Mouse (Mus musculus) forebrain, embryonic 11.5 days (tissue): ENCODE data around the gene Anapc13. TPM values are rescaled to one million over a fixed set of nuclear protein-coding genes. Genes with fewer than 3 reads are reported as not detected.

ENCODE experiments used
- ATAC-seq: fragments of 200-750 bp; cut with Nextera tagmentation; replicated peaks from 2 replicates; pipeline ENCODE4 v1.8.0; 2017; ENCODE audit warnings: moderate TSS enrichment; ENCODE audit not compliant: low FRiP score
- DNase-seq: peaks from one replicate; pipeline ENCODE4 v3.0.0-alpha.2; 2017; ENCODE audit warnings: low spot score
- H3K27ac ChIP-seq: fragments of 300-500 bp; sonication (generic); 2 replicates; pipeline ENCODE4 v1.5.1; 2014; ENCODE audit warnings: low read depth, low read length
- H3K27me3 ChIP-seq: fragments of 300-500 bp; sonication (generic); 2 replicates; pipeline ENCODE4 v1.6.1; 2014; ENCODE audit warnings: mild to moderate bottlenecking, low read length, mixed read lengths; ENCODE audit not compliant: control insufficient read depth, insufficient read depth
- H3K36me3 ChIP-seq: fragments of 300-500 bp; sonication (generic); 2 replicates; pipeline ENCODE4 v1.6.1; 2014; ENCODE audit warnings: mild to moderate bottlenecking, low read length, moderate library complexity, mixed read lengths; ENCODE audit not compliant: control insufficient read depth, insufficient read depth
- H3K4me1 ChIP-seq: fragments of 300-500 bp; sonication (generic); replicated peaks from 2 replicates; pipeline ENCODE4 v1.6.1; 2014; ENCODE audit warnings: low read length, mixed read lengths; ENCODE audit not compliant: control insufficient read depth, insufficient read depth
- H3K4me2 ChIP-seq: fragments of 300-500 bp; sonication (generic); 2 replicates; pipeline ENCODE4 v1.6.1; 2014; ENCODE audit warnings: low read depth, mild to moderate bottlenecking, low read length, moderate library complexity, mixed read lengths; ENCODE audit not compliant: severe bottlenecking
- H3K4me3 ChIP-seq: fragments of 300-500 bp; sonication (generic); 2 replicates; pipeline ENCODE4 v1.5.1; 2014; ENCODE audit warnings: low read depth, low read length
- H3K9ac ChIP-seq: fragments of 300-500 bp; sonication (generic); 2 replicates; pipeline ENCODE4 v1.6.1; 2014; ENCODE audit warnings: low read length
- H3K9me3 ChIP-seq: fragments of 300-500 bp; sonication (generic); 2 replicates; pipeline ENCODE4 v1.6.1; 2016; ENCODE audit warnings: low read length, mixed read lengths; ENCODE audit not compliant: control insufficient read depth
- WGBS: fragments of 180-500 bp; shearing (Covaris S2); extraction: QIAGEN DNeasy Blood & Tissue Kit; methylation state at CpG from one replicate; pipeline ENCODE4 v1.1.7; 2014; 5-methylcytosine and 5-hydroxymethylcytosine counted together
- polyA plus RNA-seq: library from polyadenylated mRNA; unstranded; fragments of >200 nt; fragmentation: Nextera tagmentation; extraction: Ambion mirVana; gene quantifications from 2 replicates; pipeline ENCODE4 v1.2.1, GENCODE M21; 2014

The Anapc13 gene
- polyA plus RNA-seq, 1 experiment from 2014 or later: 166 TPM

DNA sequence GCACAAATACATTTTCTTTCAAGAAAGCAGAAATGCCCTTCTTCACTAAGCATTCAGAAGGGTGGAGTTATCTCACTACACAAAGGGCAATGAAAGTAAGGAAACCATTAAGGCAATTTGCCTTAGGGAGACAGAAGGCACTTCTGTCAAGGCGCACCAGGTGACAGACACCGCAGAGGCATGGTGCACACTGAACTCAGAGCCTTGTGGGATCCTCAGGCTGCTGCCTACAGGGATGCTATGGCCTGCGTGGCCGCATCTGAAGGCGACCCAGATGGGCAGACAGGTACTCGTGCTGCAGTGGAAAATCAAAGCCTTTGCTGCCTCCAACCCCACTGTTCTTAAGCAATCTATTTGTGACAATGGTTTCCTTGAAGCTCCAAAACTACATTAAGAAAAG lies 20.9 kb upstream of the Anapc13 start:
- no peak overlapping the region for H3K9ac ChIP-seq
- peak; percentile 41 for DNase-seq
- 82% methylated on average over 6 of the region's 6 CpGs for WGBS
- no peak overlapping the region for H3K4me2 ChIP-seq
- no peaks in the 10 kb centered on the region for H3K4me1 ChIP-seq
- H3K36me3 ChIP-seq: peaks cover 2% of the 10 kb centered on the region; the same call in 1 of the 2 replicates
- H3K27me3 ChIP-seq: no peaks in the 10 kb centered on the region
- no peak overlapping the region for H3K27ac ChIP-seq
- H3K4me3 ChIP-seq: no peak overlapping the region
- H3K9me3 ChIP-seq: no peaks in the 10 kb centered on the region
- ATAC-seq: no peak

DNA sequence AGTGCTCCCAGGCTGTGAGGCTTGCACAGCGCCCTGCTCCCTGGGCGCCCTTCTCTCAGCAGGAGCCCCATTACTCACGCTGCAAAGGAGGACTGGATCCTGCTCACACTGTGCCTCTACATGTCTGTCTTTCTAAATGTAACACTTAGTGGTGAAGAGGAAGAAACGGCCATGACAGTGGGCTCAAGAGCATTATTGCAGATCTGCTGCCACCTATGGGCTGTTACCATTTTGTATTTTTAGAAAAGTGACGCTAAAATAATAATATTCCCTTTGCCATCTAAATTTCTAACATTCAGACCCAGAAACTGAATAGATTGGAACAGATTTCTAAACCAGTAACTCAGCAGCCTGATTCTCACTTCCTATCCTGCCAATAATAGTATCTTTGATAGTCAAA lies 18.6 kb upstream of the Anapc13 start:
- Histone ChIP-seq H3K4me1 (no peaks in the 10 kb centered on the region), H3K9me3 (no peaks in the 10 kb centered on the region), H3K27ac (no peak overlapping the region), H3K27me3 (no peaks in the 10 kb centered on the region), H3K36me3 (peaks cover 2% of the 10 kb centered on the region; the same call in 1 of the 2 replicates), H3K4me3 (no peak overlapping the region), H3K4me2 (no peak overlapping the region), H3K9ac (no peak overlapping the region)
- ATAC-seq (no peak), DNase-seq (peak; percentile 45)
- 68% methylated on average over 5 of the region's 5 CpGs for WGBS

DNA sequence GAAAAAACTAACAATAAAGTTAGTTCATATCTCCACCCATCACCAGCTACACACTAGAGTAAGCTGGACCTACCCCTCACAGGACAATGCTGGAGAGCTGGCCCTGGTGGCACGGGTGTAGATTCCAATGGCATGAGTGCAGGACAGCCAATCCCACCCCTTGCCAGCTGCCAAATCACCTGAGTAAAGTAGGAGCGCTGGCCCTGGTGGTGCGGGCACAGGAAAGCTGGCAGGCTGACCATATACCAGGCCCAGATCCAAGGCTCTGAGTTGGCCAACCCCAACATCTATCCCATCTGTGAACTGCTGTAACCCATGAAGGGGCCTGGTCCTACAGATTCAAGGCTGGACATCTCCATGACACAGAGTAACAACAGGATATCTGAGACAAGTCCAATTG lies 16.9 kb upstream of the Anapc13 start:
- H3K27me3 ChIP-seq: no peaks in the 10 kb centered on the region
- WGBS: 96% methylated on average over 3 of the region's 3 CpGs
- H3K4me1 ChIP-seq: no peaks in the 10 kb centered on the region
- no peak overlapping the region for H3K27ac ChIP-seq
- peak; percentile 31 for DNase-seq
- no peak overlapping the region for H3K4me3 ChIP-seq
- no peaks in the 10 kb centered on the region for H3K9me3 ChIP-seq
- no peak for ATAC-seq
- H3K9ac ChIP-seq: no peak overlapping the region
- peaks cover 2% of the 10 kb centered on the region; the same call in 1 of the 2 replicates for H3K36me3 ChIP-seq
- no peak overlapping the region for H3K4me2 ChIP-seq

DNA sequence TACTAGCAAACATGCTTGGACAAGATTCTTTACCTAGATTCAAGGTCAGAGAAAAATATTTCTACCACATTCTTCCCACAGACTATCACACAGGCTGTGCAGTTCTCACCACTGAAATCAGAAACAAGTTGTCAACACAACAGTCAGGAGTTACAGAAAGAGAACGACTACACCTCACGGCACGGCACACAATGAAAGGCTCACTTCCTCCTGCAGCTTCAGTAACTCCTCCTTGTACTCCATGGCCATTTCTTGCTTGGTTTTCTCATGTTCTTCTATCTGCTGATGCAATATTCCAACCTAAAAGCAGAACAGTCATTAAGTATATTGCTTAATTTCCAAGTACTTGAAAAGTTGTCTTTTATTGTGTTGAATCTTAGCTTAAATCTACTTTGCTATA lies 11.0 kb upstream of the Anapc13 start:
- no peak overlapping the region for H3K4me3 ChIP-seq
- WGBS: 94% methylated on average over 3 of the region's 3 CpGs

DNA sequence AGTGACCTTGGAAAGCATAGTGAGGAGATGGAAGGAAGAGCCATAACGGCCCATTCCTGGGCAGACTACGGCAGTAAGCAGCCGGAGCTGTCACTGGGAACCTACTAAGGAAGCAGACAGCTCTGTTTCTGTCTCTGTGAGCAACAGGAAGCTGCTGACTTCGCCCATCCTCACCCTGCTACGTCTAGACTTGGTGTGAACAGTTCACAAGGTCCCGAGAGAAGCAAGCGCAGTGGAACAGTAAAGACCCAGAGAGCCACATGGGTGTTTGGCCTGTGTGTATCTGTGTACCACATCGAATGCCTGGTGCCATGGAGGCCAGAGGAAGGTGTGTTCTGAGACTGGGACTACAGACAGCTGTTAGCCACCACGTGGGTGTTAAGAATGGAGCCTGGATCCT lies 9.8 kb upstream of the Anapc13 start:
- Histone ChIP-seq H3K27ac (no peak overlapping the region), H3K36me3 (no peaks in the 10 kb centered on the region), H3K4me2 (no peak overlapping the region), H3K4me3 (no peak overlapping the region), H3K9me3 (no peaks in the 10 kb centered on the region), H3K4me1 (no peaks in the 10 kb centered on the region), H3K27me3 (no peaks in the 10 kb centered on the region), H3K9ac (no peak overlapping the region)
- peak; percentile 28 for DNase-seq
- ATAC-seq: no peak
- 84% methylated on average over 9 of the region's 9 CpGs for WGBS

More for the DNA sequence above, 11.0 kb upstream of the Anapc13 start:
- Histone ChIP-seq H3K36me3 (no peaks in the 10 kb centered on the region), H3K27ac (no peak overlapping the region), H3K9ac (no peak overlapping the region), H3K27me3 (no peaks in the 10 kb centered on the region), H3K9me3 (no peaks in the 10 kb centered on the region), H3K4me1 (no peaks in the 10 kb centered on the region), H3K4me2 (no peak overlapping the region)
- ATAC-seq (no peak), DNase-seq (no peak)

DNA sequence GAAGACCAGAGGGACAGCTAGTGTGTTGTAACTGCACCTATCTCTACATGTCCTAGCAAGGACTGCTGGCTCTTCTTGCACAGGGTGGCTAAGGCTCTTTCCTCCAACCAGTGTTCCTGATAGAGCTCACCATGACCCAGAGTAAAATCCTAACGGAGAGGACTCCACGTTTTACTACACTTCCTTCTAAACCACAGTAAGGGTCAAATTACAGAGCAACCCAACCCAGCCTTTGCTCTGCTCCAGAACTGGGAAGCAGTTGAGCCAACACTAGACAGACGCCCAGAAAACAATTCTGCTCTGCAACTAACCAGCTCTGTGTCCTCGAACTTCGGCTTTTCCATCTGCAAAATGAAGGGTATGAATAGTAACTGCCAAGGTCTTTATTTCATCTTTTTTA lies 4.7 kb upstream of the Anapc13 start:
- Histone ChIP-seq H3K36me3 (no peaks in the 10 kb centered on the region), H3K4me1 (no peaks in the 10 kb centered on the region; the same call in 1 of the 2 replicates), H3K27me3 (no peaks in the 10 kb centered on the region), H3K9me3 (no peaks in the 10 kb centered on the region), H3K9ac (no peak overlapping the region), H3K4me2 (no peak overlapping the region), H3K4me3 (no peak overlapping the region), H3K27ac (no peak overlapping the region)
- DNase-seq: peak; percentile 16
- ATAC-seq: no peak
- WGBS: 71% methylated on average over 5 of the region's 5 CpGs

DNA sequence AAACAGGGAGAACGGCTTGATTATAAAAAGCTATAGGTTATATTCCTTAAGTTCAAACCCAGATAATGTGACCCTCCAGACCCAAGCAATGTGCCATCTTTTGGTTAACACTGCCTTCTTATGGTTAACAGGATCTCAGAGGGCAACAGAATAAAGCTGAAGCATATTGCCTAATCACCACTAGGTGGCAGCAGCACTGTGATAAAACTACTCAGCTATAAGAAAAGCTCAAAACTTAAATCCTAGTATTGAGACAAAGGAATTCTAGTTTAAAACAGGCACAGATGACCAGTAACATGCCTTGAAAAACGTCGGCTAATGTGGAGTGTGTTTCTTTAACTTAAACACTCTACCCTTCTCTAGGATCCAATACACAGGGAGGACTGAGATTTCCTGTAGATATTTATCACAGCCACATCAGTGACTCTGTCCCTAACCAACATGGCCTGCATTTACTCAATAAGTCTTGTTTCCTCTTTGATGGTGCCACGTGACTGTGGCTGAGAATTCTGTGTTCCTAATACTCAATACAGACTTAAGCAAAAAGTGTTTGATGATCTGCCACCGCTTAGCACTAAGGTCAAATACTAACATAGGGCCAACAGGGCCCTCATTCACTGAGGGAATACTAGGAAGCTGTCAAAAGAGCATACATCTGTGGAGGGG lies 3.8 kb upstream of the Anapc13 start:
- Histone ChIP-seq H3K36me3 (no peaks in the 10 kb centered on the region), H3K27me3 (no peaks in the 10 kb centered on the region), H3K9me3 (no peaks in the 10 kb centered on the region), H3K4me3 (no peak overlapping the region), H3K27ac (no peak overlapping the region), H3K4me1 (peaks cover 3% of the 10 kb centered on the region; the same call in 1 of the 2 replicates), H3K9ac (no peak overlapping the region), H3K4me2 (no peak overlapping the region)
- DNase-seq: no peak
- WGBS: 38% methylated on average over 5 of the region's 5 CpGs
- ATAC-seq: no peak

DNA sequence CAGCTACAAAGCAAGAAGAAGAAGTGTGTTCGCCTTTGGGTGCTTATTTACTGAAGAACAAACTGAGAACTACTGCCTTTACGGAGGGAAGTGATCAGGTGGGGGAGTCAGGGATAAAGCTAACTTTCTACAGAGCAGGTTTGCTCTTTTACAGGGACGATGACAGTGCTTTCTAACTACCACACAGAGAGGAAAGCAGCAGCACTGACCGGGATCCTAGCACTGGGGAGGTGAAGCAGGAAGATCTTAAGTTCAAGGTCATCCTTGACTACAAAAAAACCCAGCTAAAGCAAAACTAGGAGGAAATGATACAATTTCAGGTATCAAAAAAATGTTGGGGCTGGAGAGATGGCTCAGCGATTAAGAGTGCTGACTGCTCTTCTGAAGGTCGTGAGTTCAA lies 3.2 kb upstream of the Anapc13 start:
- Histone ChIP-seq H3K9ac (no peak overlapping the region), H3K27ac (no peak overlapping the region), H3K4me2 (no peak overlapping the region), H3K4me1 (peaks cover 6% of the 10 kb centered on the region; the same call in 1 of the 2 replicates), H3K9me3 (no peaks in the 10 kb centered on the region), H3K36me3 (no peaks in the 10 kb centered on the region), H3K4me3 (no peak overlapping the region), H3K27me3 (no peaks in the 10 kb centered on the region)
- WGBS: 85% methylated on average over 6 of the region's 6 CpGs
- ATAC-seq (no peak), DNase-seq (peak; percentile 4)

DNA sequence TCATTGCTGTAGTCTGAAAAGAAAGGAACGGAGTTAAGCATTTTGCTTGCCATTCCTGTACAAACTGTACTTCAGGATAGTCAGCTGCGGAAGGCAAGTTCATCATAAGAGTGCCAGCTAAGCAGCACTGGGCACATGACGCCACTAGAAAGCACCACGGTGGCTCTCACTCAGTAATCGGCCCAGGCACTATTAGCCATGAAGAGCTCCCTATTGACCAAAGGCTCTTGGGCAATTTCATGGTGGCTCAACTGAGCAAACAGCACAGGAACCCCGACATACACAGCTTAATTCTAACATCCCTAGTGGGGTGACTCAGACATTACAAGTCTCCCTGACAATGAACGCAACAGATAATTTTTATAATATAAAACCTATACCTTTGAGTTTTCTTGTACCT lies 2.5 kb upstream of the Anapc13 start:
- ATAC-seq (no peak), DNase-seq (no peak)
- H3K4me3 ChIP-seq: no peak overlapping the region
- no peaks in the 10 kb centered on the region for H3K27me3 ChIP-seq
- peaks cover 6% of the 10 kb centered on the region; the same call in 1 of the 2 replicates for H3K4me1 ChIP-seq
- 92% methylated on average over 7 of the region's 7 CpGs for WGBS
- no peak overlapping the region for H3K9ac ChIP-seq
- no peak overlapping the region for H3K4me2 ChIP-seq
- H3K36me3 ChIP-seq: no peaks in the 10 kb centered on the region
- no peaks in the 10 kb centered on the region for H3K9me3 ChIP-seq
- H3K27ac ChIP-seq: no peak overlapping the region
